Mouse (Mus musculus): Measurements from ENCODE around the gene Dqx1. TPM values are rescaled to one million over a fixed set of nuclear protein-coding genes. Genes with fewer than 3 reads are reported as not detected.

Dqx1 gene
- polyA plus RNA-seq, 1 experiment = 0.92 TPM

DNA sequence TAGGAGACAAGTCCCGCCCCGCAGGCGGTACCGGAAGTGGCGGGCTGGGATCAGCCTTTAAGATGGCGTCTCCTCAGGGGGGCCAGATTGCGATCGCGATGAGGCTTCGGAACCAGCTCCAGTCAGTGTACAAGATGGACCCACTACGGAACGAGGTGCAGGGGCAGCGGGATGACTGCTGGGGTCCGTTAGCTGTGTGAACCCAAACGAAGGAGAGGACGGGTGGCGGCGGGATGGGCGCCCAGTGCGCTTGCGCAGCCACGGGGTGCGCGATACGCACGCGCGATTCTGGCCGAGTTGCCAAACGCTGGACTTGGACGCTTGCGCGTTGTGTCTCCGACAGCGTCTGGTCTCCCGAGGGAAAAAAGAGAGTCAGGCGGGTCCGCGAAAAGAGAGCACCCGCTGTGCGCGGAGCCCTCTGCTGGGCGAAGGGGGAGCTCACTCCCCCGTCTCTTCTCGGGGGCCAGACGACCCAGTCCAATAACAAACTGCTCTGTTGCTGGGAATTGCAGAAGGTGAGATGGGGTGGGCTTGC, 20.7 kb downstream of the Dqx1 start:
- H3K27ac ChIP-seq (ENCODE audit: insufficient read depth, low read length) = peak overlapping the region; percentile 83
- peak overlapping the region; percentile 85 for H3K4me3 ChIP-seq (replicated peaks; ENCODE audit: insufficient read depth, low read depth, low read length)
- peak; percentile 98 to 100 for DNase-seq
- TF ChIP-seq CTCF (IDR thresholded peaks at IDR 0.05; ENCODE audit: borderline replicate concordance, insufficient read depth, low read depth, low read length) = no peak
- TF ChIP-seq POLR2A (IDR thresholded peaks at IDR 0.05; ENCODE audit: borderline replicate concordance, insufficient read depth, low read length) = peak; percentile 64; the same call in 1 of the 2 replicates
- no peaks in the 10 kb centered on the region; the same call in 1 of the 2 replicates for H3K27me3 ChIP-seq (ENCODE audit: control insufficient read depth, insufficient read depth, low read length)
- under 1% methylated on average over 46 of the region's 46 CpGs for WGBS
- H3K4me1 ChIP-seq (ENCODE audit: control insufficient read depth, insufficient read depth, low read length) = peaks cover 7% of the 10 kb centered on the region; the same call in 1 of the 2 replicates

DNA sequence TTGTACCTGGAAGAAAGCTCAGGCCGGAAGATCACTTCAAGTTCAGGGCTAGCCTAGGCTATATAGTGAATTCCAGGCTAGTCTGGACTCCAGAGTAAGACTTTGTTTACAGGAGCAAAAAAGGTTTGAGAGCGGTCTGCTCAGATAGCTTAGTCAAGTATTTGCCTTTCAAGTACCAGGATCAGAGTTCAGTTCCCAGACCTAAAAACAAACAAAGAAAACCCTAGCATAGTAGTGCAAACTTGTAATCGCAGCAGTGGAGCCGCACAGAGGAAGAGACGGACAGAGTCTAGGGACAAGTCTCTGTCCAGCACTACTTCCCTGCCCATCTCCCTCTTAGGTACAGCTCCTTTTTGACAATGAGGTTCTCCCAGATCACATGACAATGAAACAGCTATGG, 22.6 kb downstream of the Dqx1 start:
- DNase-seq = no peak
- WGBS = 92% methylated on average over 5 of the region's 5 CpGs
- no peak for TF ChIP-seq CTCF (IDR thresholded peaks at IDR 0.05; ENCODE audit: borderline replicate concordance, insufficient read depth, low read depth, low read length)
- TF ChIP-seq POLR2A (IDR thresholded peaks at IDR 0.05; ENCODE audit: borderline replicate concordance, insufficient read depth, low read length) = no peak
- H3K4me1 ChIP-seq (ENCODE audit: control insufficient read depth, insufficient read depth, low read length) = peaks cover 7% of the 10 kb centered on the region; the same call in 1 of the 2 replicates
- H3K4me3 ChIP-seq (replicated peaks; ENCODE audit: insufficient read depth, low read depth, low read length) = no peak overlapping the region
- no peak overlapping the region for H3K27ac ChIP-seq (ENCODE audit: insufficient read depth, low read length)
- H3K27me3 ChIP-seq (ENCODE audit: control insufficient read depth, insufficient read depth, low read length) = no peaks in the 10 kb centered on the region; the same call in 1 of the 2 replicates

- Histone ChIP-seq H3K27me3 (ENCODE audit: control insufficient read depth, insufficient read depth, low read length) (no peaks in the 10 kb centered on the region; the same call in 1 of the 2 replicates), H3K27ac (ENCODE audit: insufficient read depth, low read length) (no peak overlapping the region), H3K4me3 (replicated peaks; ENCODE audit: insufficient read depth, low read depth, low read length) (no peak overlapping the region), H3K4me1 (ENCODE audit: control insufficient read depth, insufficient read depth, low read length) (peaks cover 7% of the 10 kb centered on the region; the same call in 1 of the 2 replicates)
- WGBS = 11% methylated on average over 5 of the region's 5 CpGs
- DNase-seq = no peak
- TF ChIP-seq POLR2A (IDR thresholded peaks at IDR 0.05; ENCODE audit: borderline replicate concordance, insufficient read depth, low read length) = no peak
- no peak for TF ChIP-seq CTCF (IDR thresholded peaks at IDR 0.05; ENCODE audit: borderline replicate concordance, insufficient read depth, low read depth, low read length)
These were observed 25.9 kb downstream of the Dqx1 start for GRCm38 (mm10) chr6:83083497-83083896.

GRCm38 (mm10) chr6:83084477-83084876, 26.8 kb downstream of the Dqx1 start:
- 6% methylated on average over 6 of the region's 6 CpGs for WGBS
- Histone ChIP-seq H3K4me1 (ENCODE audit: control insufficient read depth, insufficient read depth, low read length) (peaks cover 7% of the 10 kb centered on the region; the same call in 1 of the 2 replicates), H3K4me3 (replicated peaks; ENCODE audit: insufficient read depth, low read depth, low read length) (no peak overlapping the region), H3K27ac (ENCODE audit: insufficient read depth, low read length) (no peak overlapping the region), H3K27me3 (ENCODE audit: control insufficient read depth, insufficient read depth, low read length) (no peaks in the 10 kb centered on the region; the same call in 1 of the 2 replicates)
- no peak for TF ChIP-seq POLR2A (IDR thresholded peaks at IDR 0.05; ENCODE audit: borderline replicate concordance, insufficient read depth, low read length)
- no peak for TF ChIP-seq CTCF (IDR thresholded peaks at IDR 0.05; ENCODE audit: borderline replicate concordance, insufficient read depth, low read depth, low read length)
- no peak for DNase-seq

- TF ChIP-seq POLR2A (IDR thresholded peaks at IDR 0.05; ENCODE audit: borderline replicate concordance, insufficient read depth, low read length) = no peak
- TF ChIP-seq CTCF (IDR thresholded peaks at IDR 0.05; ENCODE audit: borderline replicate concordance, insufficient read depth, low read depth, low read length) = no peak
- H3K27me3 ChIP-seq (ENCODE audit: control insufficient read depth, insufficient read depth, low read length) = no peaks in the 10 kb centered on the region; the same call in 1 of the 2 replicates
These were observed 28.7 kb downstream of the Dqx1 start, which contains the start of gene Lbx2 for GRCm38 (mm10) chr6:83086121-83087035. Gene Lbx2, plus strand, starts transcription at chr6:83086367.

GRCm38 (mm10) chr6:83087205-83087925, 29.7 kb downstream of the Dqx1 start:
- no peak for TF ChIP-seq POLR2A (IDR thresholded peaks at IDR 0.05; ENCODE audit: borderline replicate concordance, insufficient read depth, low read length)
- no peak for TF ChIP-seq CTCF (IDR thresholded peaks at IDR 0.05; ENCODE audit: borderline replicate concordance, insufficient read depth, low read depth, low read length)
- no peaks in the 10 kb centered on the region for H3K4me1 ChIP-seq (ENCODE audit: control insufficient read depth, insufficient read depth, low read length)
- H3K27me3 ChIP-seq (ENCODE audit: control insufficient read depth, insufficient read depth, low read length) = no peaks in the 10 kb centered on the region; the same call in 1 of the 2 replicates
- H3K27ac ChIP-seq (ENCODE audit: insufficient read depth, low read length) = no peak overlapping the region
- H3K4me3 ChIP-seq (replicated peaks; ENCODE audit: insufficient read depth, low read depth, low read length) = no peak overlapping the region
- DNase-seq = no peak
- 2% methylated on average over 47 of the region's 47 CpGs for WGBS

More at GRCm38 (mm10) chr6:83086121-83087035, 28.7 kb downstream of the Dqx1 start, which contains the start of gene Lbx2:
- Histone ChIP-seq H3K4me3 (replicated peaks; ENCODE audit: insufficient read depth, low read depth, low read length) (no peak within 1 kb of the TSS), H3K4me1 (ENCODE audit: control insufficient read depth, insufficient read depth, low read length) (no peaks in the 10 kb centered on the region), H3K27ac (ENCODE audit: insufficient read depth, low read length) (no peak within 1 kb of the TSS)
- DNase-seq = no peak
- WGBS = 3% methylated on average over 42 of the region's 42 CpGs

DNA sequence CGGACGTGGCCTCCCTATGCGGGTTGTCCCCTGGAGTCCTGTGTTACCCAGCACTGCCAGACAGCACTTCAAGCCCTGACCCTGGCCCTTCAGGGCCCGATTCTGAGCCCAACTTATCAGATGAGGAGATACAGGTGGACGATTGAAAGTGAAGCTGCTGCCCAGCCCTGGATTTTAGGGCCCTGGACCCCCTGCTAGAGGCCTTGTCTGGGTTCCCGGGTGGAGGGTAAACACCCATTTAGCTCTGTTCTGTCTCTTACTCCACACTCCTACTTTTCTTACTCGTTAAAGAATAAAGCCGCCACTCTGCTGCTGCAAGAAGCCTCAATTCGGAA, 30.2 kb downstream of the Dqx1 start:
- Histone ChIP-seq H3K4me3 (replicated peaks; ENCODE audit: insufficient read depth, low read depth, low read length) (no peak overlapping the region), H3K4me1 (ENCODE audit: control insufficient read depth, insufficient read depth, low read length) (no peaks in the 10 kb centered on the region), H3K27me3 (ENCODE audit: control insufficient read depth, insufficient read depth, low read length) (no peaks in the 10 kb centered on the region; the same call in 1 of the 2 replicates), H3K27ac (ENCODE audit: insufficient read depth, low read length) (no peak overlapping the region)
- TF ChIP-seq POLR2A (IDR thresholded peaks at IDR 0.05; ENCODE audit: borderline replicate concordance, insufficient read depth, low read length) (no peak), CTCF (IDR thresholded peaks at IDR 0.05; ENCODE audit: borderline replicate concordance, insufficient read depth, low read depth, low read length) (no peak)
- WGBS = 7% methylated on average over 9 of the region's 9 CpGs
- DNase-seq = no peak

All from cerebellum, adult 2 months (tissue).